Mouse (Mus musculus) C2C12 (cell line): Measurements from ENCODE around the gene Ppm1h.

Experiments
- CEBPB ChIP-seq: IDR thresholded peaks from one replicate; pipeline ENCODE4 v1.6.1; 2011; ENCODE audit warnings: low read depth, mild to moderate bottlenecking, control low read depth, moderate library complexity
- CTCF ChIP-seq: IDR thresholded peaks from one replicate; pipeline ENCODE4 v1.5.1; 2011; ENCODE audit not compliant: control insufficient read depth, insufficient read depth, insufficient read length
- FOSL1 ChIP-seq: IDR thresholded peaks from one replicate; pipeline ENCODE4 v1.8.0; 2011; ENCODE audit warnings: mild to moderate bottlenecking, low read length; ENCODE audit not compliant: poor library complexity, insufficient read depth, severe bottlenecking
- MAX ChIP-seq: IDR thresholded peaks from one replicate; pipeline ENCODE4 v1.6.1; 2011; ENCODE audit warnings: mild to moderate bottlenecking, control low read depth
- MYOD1 ChIP-seq: IDR thresholded peaks from one replicate; pipeline ENCODE4 v1.6.1; 2011; ENCODE audit warnings: low read depth; ENCODE audit not compliant: control insufficient read depth, insufficient read length
- MYOG ChIP-seq: IDR thresholded peaks from one replicate; pipeline ENCODE4 v1.6.1; 2011; ENCODE audit not compliant: control insufficient read depth, insufficient read length; ENCODE audit errors: extremely low read depth
- USF1 ChIP-seq: IDR thresholded peaks from one replicate; pipeline ENCODE4 v1.6.1; 2011; ENCODE audit warnings: low read depth, mild to moderate bottlenecking, control low read depth, moderate library complexity

GRCm38 (mm10) chr10:122678541-122679436 is at the start of gene Ppm1h:
- TF ChIP-seq CTCF: no peak
- TF ChIP-seq USF1: no peak
- no peak for TF ChIP-seq FOSL1
- no peak for TF ChIP-seq MAX
- no peak for TF ChIP-seq MYOG
- no peak for TF ChIP-seq CEBPB
- no peak for TF ChIP-seq MYOD1
